Mouse (Mus musculus): ENCODE results near the gene Fam213b. TPM values are rescaled to one million over a fixed set of nuclear protein-coding genes. Genes with fewer than 3 reads are reported as not detected.
A peak's percentile ranks its signal among the peaks of the same experiment; 100 is the strongest.

Fam213b gene
- polyA plus RNA-seq, 1 experiment, result 33.6 TPM

DNA sequence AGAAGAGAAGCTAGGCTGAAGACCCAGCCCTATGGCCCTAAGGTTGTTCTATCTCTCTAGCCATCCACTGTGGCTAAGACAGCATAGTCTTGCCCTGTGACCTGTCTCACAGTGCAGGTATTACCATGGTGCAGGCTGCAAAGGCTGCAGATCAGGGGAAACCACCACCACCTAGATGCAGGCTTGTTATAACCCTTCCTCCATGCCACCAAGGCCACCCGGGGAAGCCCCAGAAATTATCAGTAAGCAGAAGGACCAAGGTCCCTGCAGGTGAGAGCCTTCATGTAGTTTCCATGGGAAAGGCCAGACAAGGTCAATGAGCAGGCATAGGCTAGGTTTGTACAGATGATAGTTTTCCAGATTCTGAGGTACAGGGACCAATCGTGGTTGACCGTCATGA, 14.9 kb upstream of the Fam213b start:
- H3K4me1 ChIP-seq (ENCODE audit: control insufficient read depth, insufficient read depth, insufficient read length), result peaks cover 2% of the 10 kb centered on the region; the same call in 1 of the 2 replicates
- no peak overlapping the region for H3K27ac ChIP-seq (ENCODE audit: insufficient read depth, low read length)
- no peak overlapping the region for H3K4me3 ChIP-seq (ENCODE audit: extremely low read depth, insufficient read depth, insufficient read length)
- no peak for DNase-seq (ENCODE audit: low read depth in 1 of 2, low spot score in 2 of 2)
- peaks cover 14% of the 10 kb centered on the region for H3K36me3 ChIP-seq (ENCODE audit: control insufficient read depth, insufficient read depth, low read length)
- no peaks in the 10 kb centered on the region for H3K27me3 ChIP-seq (ENCODE audit: control insufficient read depth, insufficient read depth, low read length)
- no peak for TF ChIP-seq POLR2A (IDR thresholded peaks at IDR 0.05; ENCODE audit: low read depth, low read length)
- no peak for TF ChIP-seq CTCF (IDR thresholded peaks at IDR 0.05; ENCODE audit: extremely low read depth, insufficient read depth, insufficient read length, insufficient replicate concordance)
- 79% methylated on average over 3 of the region's 3 CpGs for WGBS

DNA sequence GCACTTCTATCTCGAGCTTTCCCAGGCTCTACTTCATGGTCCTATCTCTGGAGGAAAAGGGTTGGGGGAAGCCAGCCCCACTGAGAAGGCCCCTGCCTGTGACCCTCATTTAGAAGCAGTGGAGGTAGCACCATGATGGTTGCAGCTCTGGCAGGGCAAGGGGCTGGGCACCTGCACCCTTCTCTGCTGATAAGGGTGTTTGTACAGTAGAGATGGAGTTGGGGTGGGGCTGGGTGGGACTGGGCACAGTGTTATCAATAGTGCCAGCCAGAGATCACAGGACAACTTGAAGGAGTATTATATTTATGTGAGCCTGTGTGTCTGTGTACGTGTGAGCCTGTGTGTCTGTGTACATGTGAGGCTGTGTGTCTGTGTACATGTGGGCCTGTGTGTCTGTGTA, 12.7 kb upstream of the Fam213b start:
- no peak for DNase-seq (ENCODE audit: low read depth in 1 of 2, low spot score in 2 of 2)
- 67% methylated on average over 2 of the region's 2 CpGs for WGBS
- TF ChIP-seq POLR2A (IDR thresholded peaks at IDR 0.05; ENCODE audit: low read depth, low read length) (no peak), CTCF (IDR thresholded peaks at IDR 0.05; ENCODE audit: extremely low read depth, insufficient read depth, insufficient read length, insufficient replicate concordance) (no peak)
- Histone ChIP-seq H3K36me3 (ENCODE audit: control insufficient read depth, insufficient read depth, low read length) (peaks cover 2% of the 10 kb centered on the region), H3K4me3 (ENCODE audit: extremely low read depth, insufficient read depth, insufficient read length) (no peak overlapping the region), H3K27me3 (ENCODE audit: control insufficient read depth, insufficient read depth, low read length) (no peaks in the 10 kb centered on the region), H3K4me1 (ENCODE audit: control insufficient read depth, insufficient read depth, insufficient read length) (peaks cover 2% of the 10 kb centered on the region; the same call in 1 of the 2 replicates), H3K27ac (ENCODE audit: insufficient read depth, low read length) (peak overlapping the region; percentile 66; the same call in 1 of the 2 replicates)

DNA sequence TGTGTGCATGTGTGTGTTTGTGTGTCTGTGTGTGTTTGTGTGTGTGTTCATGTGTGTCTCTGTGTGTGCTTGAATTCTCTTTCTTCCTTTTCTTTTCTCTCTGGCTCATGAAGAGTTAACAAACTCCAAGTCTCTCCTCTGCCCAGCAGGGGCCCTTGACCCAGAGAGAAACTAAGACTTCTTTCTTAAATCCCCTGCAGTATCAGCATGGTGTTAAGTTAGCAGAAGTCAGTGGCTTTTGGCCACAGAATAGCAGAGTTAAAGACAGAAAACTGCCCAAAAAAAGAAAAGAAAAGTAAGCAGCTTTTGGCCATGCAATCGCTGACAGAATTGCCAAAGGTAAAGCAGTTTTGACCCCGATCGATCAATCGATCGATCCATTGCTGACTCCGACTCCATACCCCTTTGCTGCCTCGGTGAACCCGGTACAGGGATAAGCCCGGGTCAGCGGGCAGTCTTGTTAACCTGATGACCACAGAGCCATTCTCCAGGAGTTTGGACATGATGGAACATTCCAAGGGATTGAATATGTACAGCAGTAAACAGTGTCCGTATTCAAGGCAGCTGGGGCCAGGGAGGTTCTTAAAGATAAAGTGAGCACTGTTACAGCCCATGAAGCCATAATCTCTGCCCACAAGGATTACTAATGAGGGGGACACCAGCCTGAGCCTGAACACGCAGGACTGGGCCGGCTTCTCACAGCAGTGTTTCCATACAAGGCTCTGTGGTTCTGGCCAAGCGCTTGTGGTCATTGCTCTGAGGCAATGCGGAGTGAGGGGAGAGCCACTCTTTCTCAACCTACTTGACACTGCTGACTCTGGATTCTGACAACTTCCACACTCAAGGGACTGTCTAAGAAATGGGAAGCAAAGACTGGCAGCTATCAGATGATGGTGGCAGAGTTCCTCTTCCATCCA, 11.9 kb upstream of the Fam213b start:
- no peak for DNase-seq (ENCODE audit: low read depth in 1 of 2, low spot score in 2 of 2)
- no peaks in the 10 kb centered on the region; the same call in 1 of the 2 replicates for H3K36me3 ChIP-seq (ENCODE audit: control insufficient read depth, insufficient read depth, low read length)
- peak overlapping the region; percentile 66 for H3K27ac ChIP-seq (ENCODE audit: insufficient read depth, low read length)
- H3K4me3 ChIP-seq (ENCODE audit: extremely low read depth, insufficient read depth, insufficient read length), result no peak overlapping the region
- peaks cover 2% of the 10 kb centered on the region; the same call in 1 of the 2 replicates for H3K4me1 ChIP-seq (ENCODE audit: control insufficient read depth, insufficient read depth, insufficient read length)
- 65% methylated on average over 15 of the region's 15 CpGs for WGBS
- TF ChIP-seq CTCF (IDR thresholded peaks at IDR 0.05; ENCODE audit: extremely low read depth, insufficient read depth, insufficient read length, insufficient replicate concordance) (no peak), POLR2A (IDR thresholded peaks at IDR 0.05; ENCODE audit: low read depth, low read length) (no peak)
- H3K27me3 ChIP-seq (ENCODE audit: control insufficient read depth, insufficient read depth, low read length), result no peaks in the 10 kb centered on the region

DNA sequence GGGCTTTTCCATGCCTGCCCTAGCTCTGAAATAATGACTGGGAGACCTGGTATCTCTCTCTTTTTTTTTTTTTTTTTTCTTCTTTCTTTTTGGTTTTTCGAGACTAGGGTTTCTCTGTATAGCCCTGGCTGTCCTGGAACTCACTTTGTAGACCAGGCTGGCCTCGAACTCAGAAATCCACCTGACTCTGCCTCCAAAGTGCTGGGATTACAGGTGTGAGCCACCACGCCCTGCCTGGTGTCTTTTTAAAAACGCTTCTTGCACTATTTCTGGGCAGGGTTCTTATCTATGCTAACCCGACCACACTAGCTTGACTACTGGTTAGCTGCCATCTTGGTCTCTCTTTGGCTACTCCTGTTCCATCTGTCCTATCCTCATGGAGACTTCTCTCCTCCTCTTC, 9.6 kb upstream of the Fam213b start:
- Histone ChIP-seq H3K27ac (ENCODE audit: insufficient read depth, low read length) (no peak overlapping the region), H3K4me1 (ENCODE audit: control insufficient read depth, insufficient read depth, insufficient read length) (no peaks in the 10 kb centered on the region; the same call in 1 of the 2 replicates), H3K4me3 (ENCODE audit: extremely low read depth, insufficient read depth, insufficient read length) (no peak overlapping the region), H3K36me3 (ENCODE audit: control insufficient read depth, insufficient read depth, low read length) (no peaks in the 10 kb centered on the region), H3K27me3 (ENCODE audit: control insufficient read depth, insufficient read depth, low read length) (no peaks in the 10 kb centered on the region)
- DNase-seq (ENCODE audit: low read depth in 1 of 2, low spot score in 2 of 2), result no peak
- no peak for TF ChIP-seq CTCF (IDR thresholded peaks at IDR 0.05; ENCODE audit: extremely low read depth, insufficient read depth, insufficient read length, insufficient replicate concordance)
- TF ChIP-seq POLR2A (IDR thresholded peaks at IDR 0.05; ENCODE audit: low read depth, low read length), result no peak
- WGBS, result 85% methylated on average over 5 of the region's 5 CpGs

DNA sequence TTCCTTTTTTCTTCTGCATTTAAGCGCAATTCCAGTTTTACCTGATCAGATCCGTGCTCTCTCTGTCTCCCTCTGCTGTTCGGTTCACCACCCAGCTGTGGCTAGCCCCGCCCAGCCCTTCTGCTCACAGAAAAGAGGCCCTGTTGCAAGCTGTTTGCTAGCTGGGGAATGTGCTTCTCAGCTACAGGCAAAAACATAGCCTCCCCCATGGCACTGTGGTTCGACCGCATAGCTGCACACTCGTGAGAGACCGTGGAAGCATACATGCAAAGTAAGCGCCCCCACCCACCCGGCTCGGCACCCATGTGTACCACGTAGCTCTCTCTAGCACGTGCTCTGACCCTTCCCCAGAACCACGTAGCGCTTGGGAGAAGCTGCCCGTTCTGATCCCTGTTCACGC, 8.9 kb upstream of the Fam213b start:
- 46% methylated on average over 17 of the region's 17 CpGs for WGBS
- peak; percentile 52 for DNase-seq (ENCODE audit: low read depth in 1 of 2, low spot score in 2 of 2)
- no peak overlapping the region for H3K27ac ChIP-seq (ENCODE audit: insufficient read depth, low read length)

DNA sequence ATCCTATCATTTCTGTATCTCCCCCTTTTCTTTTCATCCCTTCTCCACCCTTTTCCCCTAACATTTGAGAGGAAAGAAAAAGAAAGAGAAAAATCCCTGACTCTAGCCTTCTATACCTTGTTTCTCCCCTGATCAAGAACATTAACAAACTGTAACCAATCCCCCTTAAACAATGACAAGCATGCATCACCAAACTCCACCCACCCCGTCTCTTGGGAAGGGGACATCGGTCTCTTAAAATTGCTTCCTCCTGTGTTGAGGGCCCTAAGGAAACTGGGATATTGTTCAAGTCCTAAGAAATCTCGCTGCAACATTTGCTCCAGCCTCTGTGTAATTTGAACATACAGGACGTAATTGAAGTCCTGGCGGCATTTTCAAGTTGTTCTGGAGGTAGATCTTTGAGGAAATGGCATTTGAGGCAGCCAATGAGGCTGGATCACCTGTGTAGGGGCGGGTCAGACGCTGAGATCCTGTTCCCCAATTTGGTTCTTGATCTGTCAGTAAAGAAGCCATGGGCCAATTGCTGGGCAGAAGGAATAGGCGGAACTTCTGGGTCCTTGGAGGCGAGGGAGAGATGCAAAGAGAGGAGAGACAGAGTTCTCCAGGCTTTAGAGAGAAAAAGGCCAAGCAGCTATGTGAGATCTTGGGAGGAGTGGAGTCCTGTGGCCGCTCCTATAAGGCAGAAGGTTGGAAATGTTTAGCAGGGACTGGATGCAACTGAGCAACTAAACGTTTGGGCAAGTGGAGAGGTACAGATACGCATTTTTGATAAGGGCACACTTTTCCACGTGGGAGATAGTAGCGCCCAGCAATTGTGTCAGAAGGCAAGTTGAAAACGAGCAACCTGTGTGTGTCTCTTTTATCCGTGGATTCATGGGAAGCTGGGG, 5.5 kb upstream of the Fam213b start:
- H3K4me3 ChIP-seq (ENCODE audit: extremely low read depth, insufficient read depth, insufficient read length), result peak overlapping the region; percentile 47
- H3K36me3 ChIP-seq (ENCODE audit: control insufficient read depth, insufficient read depth, low read length), result no peaks in the 10 kb centered on the region
- H3K27ac ChIP-seq (ENCODE audit: insufficient read depth, low read length), result no peak overlapping the region
- TF ChIP-seq CTCF (IDR thresholded peaks at IDR 0.05; ENCODE audit: extremely low read depth, insufficient read depth, insufficient read length, insufficient replicate concordance) (no peak), POLR2A (IDR thresholded peaks at IDR 0.05; ENCODE audit: low read depth, low read length) (no peak)
- no peaks in the 10 kb centered on the region; the same call in 1 of the 2 replicates for H3K4me1 ChIP-seq (ENCODE audit: control insufficient read depth, insufficient read depth, insufficient read length)
- peak; percentile 85 for DNase-seq (ENCODE audit: low read depth in 1 of 2, low spot score in 2 of 2)
- no peaks in the 10 kb centered on the region for H3K27me3 ChIP-seq (ENCODE audit: control insufficient read depth, insufficient read depth, low read length)
- 2% methylated on average over 16 of the region's 16 CpGs for WGBS

More for the DNA sequence above, 8.9 kb upstream of the Fam213b start:
- no peak for TF ChIP-seq POLR2A (IDR thresholded peaks at IDR 0.05; ENCODE audit: low read depth, low read length)
- TF ChIP-seq CTCF (IDR thresholded peaks at IDR 0.05; ENCODE audit: extremely low read depth, insufficient read depth, insufficient read length, insufficient replicate concordance), result peak; percentile 58; the same call in 1 of the 2 replicates
- H3K27me3 ChIP-seq (ENCODE audit: control insufficient read depth, insufficient read depth, low read length), result no peaks in the 10 kb centered on the region
- H3K4me1 ChIP-seq (ENCODE audit: control insufficient read depth, insufficient read depth, insufficient read length), result no peaks in the 10 kb centered on the region; the same call in 1 of the 2 replicates
- H3K36me3 ChIP-seq (ENCODE audit: control insufficient read depth, insufficient read depth, low read length), result no peaks in the 10 kb centered on the region
- no peak overlapping the region for H3K4me3 ChIP-seq (ENCODE audit: extremely low read depth, insufficient read depth, insufficient read length)
